Mouse (Mus musculus): Measurements from ENCODE around the gene Zmpste24.
"Not testable (repeated sequence)": the region's sequence is repeated elsewhere in the genome, so short reads cannot be mapped to it uniquely, and the experiment has no call there.

The Zmpste24 gene

GRCm38 (mm10) chr4:121097650-121098378 lies at the start of gene Zmpste24:
Gene Zmpste24 (minus strand): TSS chr4:121098241.
- peak; percentile 83 for ATAC-seq (ENCODE audit: insufficient number of reproducible peaks, low FRiP score, low TSS enrichment)

- ATAC-seq (ENCODE audit: insufficient number of reproducible peaks, low FRiP score, low TSS enrichment), result no peak
Observed at GRCm38 (mm10) chr4:121109126-121109525, 11.1 kb upstream of the Zmpste24 start, which contains the start of gene Tmco2. Gene Tmco2 (minus strand): TSS chr4:121109226.

DNA sequence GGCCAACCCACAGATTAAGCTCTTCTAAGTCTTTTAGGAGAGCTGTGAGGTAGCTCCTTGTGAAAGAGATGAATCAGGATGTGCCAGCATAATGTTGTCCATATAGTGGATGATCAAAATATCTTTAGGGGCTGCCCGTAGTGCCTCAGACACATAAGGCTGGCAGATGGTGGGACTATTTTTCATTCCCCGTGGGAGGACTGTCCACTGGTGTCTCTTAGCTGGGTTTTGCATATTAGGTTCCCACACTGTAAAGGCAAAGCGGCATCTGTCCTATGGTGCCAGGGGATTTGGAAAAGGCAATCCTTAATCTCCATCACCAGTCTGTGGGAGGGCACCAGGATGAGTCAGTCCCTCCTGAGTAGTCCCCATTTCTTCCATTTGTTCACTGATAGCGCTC lies 5.3 kb upstream of the Zmpste24 start:
- no peak for ATAC-seq (ENCODE audit: insufficient number of reproducible peaks, low FRiP score, low TSS enrichment)

DNA sequence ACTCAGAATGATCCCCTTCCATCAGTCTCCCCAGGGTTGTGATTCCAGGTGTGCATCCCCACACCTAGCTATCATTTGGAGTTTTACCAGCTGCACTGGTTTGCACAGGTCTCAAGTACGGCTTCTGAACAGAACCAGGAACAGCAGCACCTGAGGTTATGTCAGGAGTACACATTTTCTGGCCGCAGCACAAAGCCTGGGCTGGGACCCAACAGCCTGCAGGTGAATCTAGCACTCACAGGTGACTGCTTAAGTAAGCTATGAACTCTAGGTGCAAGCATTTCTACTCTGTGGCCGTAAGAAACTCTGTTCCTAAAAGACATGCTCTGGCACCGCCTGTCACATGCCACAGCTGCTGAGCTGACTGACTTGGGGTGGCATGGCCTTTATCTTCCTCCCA lies 7.8 kb downstream of the Zmpste24 start:
- no peak for ATAC-seq (ENCODE audit: insufficient number of reproducible peaks, low FRiP score, low TSS enrichment)

- ATAC-seq (ENCODE audit: insufficient number of reproducible peaks, low FRiP score, low TSS enrichment), result no peak
Observed at GRCm38 (mm10) chr4:121088696-121089095, 9.3 kb downstream of the Zmpste24 start.

DNA sequence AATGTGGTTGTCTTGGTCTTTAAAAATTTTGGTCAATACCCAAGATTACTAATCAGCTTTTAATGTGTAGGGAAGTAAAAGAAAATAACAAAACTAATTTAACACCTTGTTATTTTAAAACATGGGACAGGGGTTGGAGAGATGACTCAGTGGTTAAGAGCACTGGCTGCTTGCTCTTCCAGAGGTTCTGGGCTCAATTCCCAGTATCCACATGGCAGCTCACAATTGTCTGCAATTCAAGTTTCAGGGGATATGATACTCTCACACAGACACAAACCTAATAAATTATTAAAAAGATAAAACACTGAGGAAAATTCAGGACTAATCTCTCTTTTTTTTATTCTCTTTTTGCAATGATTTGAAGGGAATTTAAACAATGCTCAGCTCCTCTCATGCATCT lies 13.5 kb downstream of the Zmpste24 start:
- no peak for ATAC-seq (ENCODE audit: insufficient number of reproducible peaks, low FRiP score, low TSS enrichment)

DNA sequence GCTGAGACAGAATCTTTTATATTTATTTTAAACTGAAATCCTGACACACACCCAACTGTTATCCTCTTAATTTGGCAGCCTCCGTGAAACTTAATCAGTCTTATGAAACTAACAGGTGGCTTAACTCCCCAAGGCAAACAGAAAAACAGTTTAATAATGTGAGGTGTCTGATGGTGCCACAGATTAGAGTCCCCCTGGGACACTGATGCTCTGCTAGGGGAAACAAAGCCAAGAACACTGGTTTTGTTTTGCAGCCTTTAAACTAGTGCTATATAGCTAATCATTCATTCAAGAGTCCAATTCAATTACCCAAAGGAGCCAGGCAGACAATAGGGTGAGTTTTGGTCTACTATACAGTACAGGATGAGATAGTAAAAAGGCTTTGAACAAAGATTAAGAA lies 17.6 kb downstream of the Zmpste24 start:
- ATAC-seq (ENCODE audit: insufficient number of reproducible peaks, low FRiP score, low TSS enrichment), result no peak

DNA sequence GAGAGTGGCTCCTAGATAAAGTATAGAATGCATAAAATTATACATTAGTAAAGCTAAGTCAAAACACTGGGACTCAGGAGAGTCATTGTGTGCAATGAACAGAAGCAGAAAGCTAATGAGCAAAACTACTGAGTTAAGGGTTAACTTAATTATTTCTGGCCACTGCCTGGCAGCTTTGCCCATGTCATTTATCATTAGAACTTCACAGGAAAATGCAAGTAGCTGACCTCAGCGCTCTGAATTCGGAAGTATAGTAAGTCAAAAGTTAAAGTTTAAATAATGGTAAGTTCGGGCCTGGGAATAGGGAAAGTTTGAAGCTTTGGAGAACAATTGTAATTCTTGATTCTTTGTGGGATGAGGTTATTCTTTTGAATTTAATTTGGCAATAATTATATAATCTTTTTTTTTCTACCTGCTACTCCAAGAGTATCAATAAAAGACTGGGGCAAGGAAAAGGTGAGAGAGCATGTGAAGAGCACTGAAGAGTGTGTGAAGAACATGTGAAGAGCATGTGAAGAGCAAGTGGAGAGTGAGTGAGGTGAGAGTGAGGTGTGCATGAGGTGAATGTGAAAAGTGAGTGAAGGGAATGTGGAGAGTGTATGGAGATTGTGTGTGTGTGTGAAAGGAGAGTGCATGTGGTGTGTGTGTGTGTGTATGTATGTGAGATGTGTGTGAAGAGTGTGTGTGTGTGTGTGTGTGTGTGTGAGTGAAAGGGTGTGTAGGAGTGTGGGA lies 20.0 kb downstream of the Zmpste24 start:
- no peak for ATAC-seq (ENCODE audit: insufficient number of reproducible peaks, low FRiP score, low TSS enrichment)

- ATAC-seq (ENCODE audit: insufficient number of reproducible peaks, low FRiP score, low TSS enrichment), result no peak
Observed at GRCm38 (mm10) chr4:121074250-121074649, 23.8 kb downstream of the Zmpste24 start.

DNA sequence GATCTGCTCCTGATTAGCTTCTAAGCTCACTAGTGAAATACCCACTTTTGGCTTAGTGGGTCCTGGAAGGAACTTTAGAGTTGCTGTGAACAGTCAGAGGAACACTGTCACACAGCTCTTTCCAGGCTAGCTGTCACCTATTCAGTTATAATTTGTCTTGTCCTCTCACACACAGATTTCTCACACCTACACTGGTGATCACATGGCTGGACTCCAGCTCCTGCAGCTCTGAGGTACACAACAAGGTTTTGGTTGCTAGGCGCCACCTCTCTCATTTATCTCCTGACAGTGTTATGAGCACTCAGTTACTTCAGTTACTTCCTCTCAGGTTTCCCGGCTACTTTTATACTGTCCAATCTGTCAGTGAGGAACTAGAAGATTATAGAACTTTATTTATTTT lies 32.7 kb downstream of the Zmpste24 start:
- no peak for ATAC-seq (ENCODE audit: insufficient number of reproducible peaks, low FRiP score, low TSS enrichment)

DNA sequence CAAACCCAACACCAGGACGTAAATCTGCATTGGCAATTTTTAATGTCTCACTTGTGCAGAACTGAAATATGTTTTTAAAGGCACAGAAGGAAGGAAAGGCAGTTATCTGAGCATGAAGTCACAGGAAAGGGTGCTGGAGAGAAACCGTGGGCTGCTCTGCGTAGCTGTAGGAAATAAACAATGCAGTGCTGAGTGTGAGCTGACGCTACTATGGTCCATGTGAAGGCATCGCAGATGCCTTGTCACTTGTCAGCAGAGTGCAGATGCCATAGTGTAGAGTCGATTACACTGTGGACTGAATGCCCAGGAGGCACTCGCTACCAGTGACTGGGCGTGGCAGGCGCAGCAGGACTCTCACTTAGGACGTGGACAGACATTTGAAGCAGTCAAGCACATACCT lies 38.8 kb downstream of the Zmpste24 start:
- not testable (repeated sequence) for ATAC-seq (ENCODE audit: insufficient number of reproducible peaks, low FRiP score, low TSS enrichment)

- ATAC-seq (ENCODE audit: insufficient number of reproducible peaks, low FRiP score, low TSS enrichment), result no peak
Observed at GRCm38 (mm10) chr4:121057032-121057431, 41.0 kb downstream of the Zmpste24 start.

DNA sequence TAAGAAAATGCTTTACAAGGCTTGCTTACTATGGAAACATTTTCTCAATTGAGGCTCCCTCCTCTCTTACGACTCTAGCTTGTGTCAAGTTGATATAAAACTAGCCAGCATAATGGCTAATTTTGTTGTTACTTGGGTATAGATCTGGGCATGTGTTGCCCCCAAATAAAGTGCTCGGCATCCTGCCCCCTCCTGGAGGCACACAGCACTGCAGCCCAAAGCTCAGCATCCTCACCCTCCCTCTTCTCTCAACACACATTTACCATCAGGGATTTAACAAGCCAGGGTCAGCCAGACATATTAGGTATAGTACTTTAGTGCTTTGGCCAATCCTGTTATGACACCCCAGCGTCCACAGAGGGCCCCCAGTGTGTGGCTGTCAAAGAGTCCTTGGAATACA lies 41.7 kb downstream of the Zmpste24 start:
- ATAC-seq (ENCODE audit: insufficient number of reproducible peaks, low FRiP score, low TSS enrichment), result no peak

DNA sequence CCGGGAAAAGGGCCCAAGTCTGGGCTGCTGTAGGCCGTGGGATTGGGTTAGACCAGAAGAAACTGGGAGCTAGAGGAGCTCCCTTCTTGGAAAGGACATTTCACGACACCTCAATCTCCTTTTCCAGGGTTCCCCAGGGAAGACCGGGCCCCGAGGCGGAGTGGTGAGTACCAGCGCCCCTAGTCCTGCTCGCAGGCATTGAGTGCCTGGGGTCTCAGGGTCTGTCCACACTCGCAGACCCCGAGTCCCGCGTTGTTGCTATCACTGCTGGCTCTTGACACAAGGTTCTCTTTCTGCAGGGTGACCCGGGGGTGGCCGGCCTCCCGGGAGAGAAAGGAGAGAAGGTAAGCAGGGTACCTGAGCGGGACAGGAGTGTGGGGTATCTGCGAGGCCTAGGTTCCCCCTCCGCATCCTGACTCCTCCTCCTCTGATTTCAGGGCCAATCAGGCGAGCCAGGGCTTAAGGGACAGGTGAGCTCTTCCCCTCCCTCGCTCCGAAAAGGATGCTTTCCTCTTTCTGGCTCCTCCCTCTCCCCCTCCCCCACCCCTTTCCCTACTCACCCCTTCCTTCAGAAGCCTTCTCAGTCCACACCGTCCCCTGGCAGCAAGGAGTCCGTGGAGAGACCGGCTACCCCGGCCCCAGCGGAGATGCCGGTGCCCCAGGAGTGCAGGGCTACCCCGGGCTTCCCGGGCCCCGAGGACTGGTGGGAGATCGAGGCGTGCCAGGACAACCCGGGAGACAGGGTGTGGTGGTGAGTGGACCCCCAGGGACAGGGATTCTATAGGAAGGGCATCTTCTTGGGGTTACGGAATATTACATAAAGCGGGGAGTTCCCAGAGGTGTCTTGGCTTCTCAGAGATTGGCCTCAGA lies 45.4 kb downstream of the Zmpste24 start:
- ATAC-seq (ENCODE audit: insufficient number of reproducible peaks, low FRiP score, low TSS enrichment), result peak; percentile 89

DNA sequence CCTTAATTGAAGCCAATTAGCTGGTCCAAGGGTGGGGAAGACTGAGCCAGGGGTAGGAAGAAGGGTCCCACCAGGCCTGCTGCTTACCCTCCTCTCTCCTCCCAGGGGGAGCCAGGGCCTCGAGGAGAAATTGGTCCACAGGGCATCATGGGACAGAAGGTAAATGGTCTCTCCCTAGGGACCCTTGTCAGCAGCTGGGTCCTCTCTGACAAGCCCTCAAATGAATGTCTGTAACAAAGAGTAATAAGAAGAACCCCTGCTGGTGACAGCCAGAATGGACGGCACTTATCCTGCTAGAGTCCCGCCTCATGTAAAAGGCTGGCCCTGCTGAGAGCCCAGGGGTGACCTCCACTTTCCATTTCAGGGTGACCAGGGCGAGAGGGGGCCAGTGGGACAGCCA lies 46.2 kb downstream of the Zmpste24 start:
- no peak for ATAC-seq (ENCODE audit: insufficient number of reproducible peaks, low FRiP score, low TSS enrichment)

DNA sequence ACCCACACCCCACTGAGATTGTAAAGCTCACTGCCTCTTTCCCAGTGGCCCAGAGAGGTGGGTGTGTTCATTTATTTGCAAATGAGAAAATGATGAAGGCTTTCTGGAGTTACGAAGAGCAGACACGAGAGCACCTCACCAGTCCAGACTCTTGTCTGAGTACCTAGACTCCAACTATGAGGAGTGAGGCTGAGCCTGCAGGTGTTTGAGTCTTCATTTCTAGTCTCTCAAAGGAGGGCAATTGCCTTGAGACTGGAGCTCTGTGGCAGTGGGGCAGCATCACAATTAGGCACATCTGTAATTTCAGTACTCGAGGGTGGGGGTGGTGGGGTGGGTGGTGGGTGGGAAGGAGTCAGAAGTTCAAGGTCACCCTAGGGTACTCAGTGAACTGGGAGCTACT lies 55.1 kb downstream of the Zmpste24 start:
- ATAC-seq (ENCODE audit: insufficient number of reproducible peaks, low FRiP score, low TSS enrichment), result no peak

- ATAC-seq (ENCODE audit: insufficient number of reproducible peaks, low FRiP score, low TSS enrichment), result no peak
Observed at GRCm38 (mm10) chr4:121042472-121042871, 55.6 kb downstream of the Zmpste24 start.

- ATAC-seq (ENCODE audit: insufficient number of reproducible peaks, low FRiP score, low TSS enrichment), result peak; percentile 65
Observed at GRCm38 (mm10) chr4:121040897-121041671, 57.0 kb downstream of the Zmpste24 start.

DNA sequence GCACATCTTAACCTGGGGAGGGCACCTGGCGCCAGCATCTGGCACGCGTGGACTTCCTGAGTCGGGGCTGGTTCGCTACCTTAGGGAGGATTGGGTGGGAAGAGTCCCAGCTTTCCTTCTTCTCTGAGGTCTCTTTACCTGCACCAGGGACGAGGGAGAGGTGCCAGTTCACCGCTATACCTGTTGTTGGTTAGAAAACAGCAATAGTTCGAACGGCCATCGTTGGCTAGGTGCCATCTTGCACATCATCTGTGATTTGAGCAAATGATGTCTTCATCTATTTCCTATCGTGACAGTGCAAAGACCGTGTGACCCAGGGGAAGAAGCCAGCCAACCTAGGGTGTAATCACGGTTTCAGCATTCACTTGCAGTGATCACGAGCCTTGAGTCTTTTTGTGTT lies 57.7 kb downstream of the Zmpste24 start:
- ATAC-seq (ENCODE audit: insufficient number of reproducible peaks, low FRiP score, low TSS enrichment), result no peak

Measured in cerebellum, adult (tissue).